Mouse (Mus musculus) cerebellum, adult 2 months (tissue): ENCODE data around the gene Sspn. TPM values are rescaled to one million over a fixed set of nuclear protein-coding genes. Genes with fewer than 3 reads are reported as not detected.

Source experiments
- DNase-seq, 2 experiments: peaks; one replicate each; pipeline ENCODE4 v3.0.0; 2021
- H3K27ac ChIP-seq: fragments of 200-500 bp; 2 replicates; pipeline ENCODE4 v1.5.1; 2012; ENCODE audit warnings: low read length, control low read depth, inconsistent platforms; ENCODE audit not compliant: insufficient read depth
- H3K27me3 ChIP-seq: fragments of 200-500 bp; 2 replicates; pipeline ENCODE4 v1.6.1; 2012; ENCODE audit warnings: inconsistent platforms, mild to moderate bottlenecking, low read length, moderate library complexity; ENCODE audit not compliant: control insufficient read depth, insufficient read depth
- H3K4me1 ChIP-seq: fragments of 200-500 bp; 2 replicates; pipeline ENCODE4 v1.6.1; 2011; ENCODE audit warnings: low read length; ENCODE audit not compliant: control insufficient read depth, insufficient read depth
- H3K4me3 ChIP-seq: fragments of 200-500 bp; replicated peaks from 2 replicates; pipeline ENCODE3; 2011; ENCODE audit warnings: mild to moderate bottlenecking, low read depth, low read length, control low read depth; ENCODE audit not compliant: insufficient read depth
- CTCF ChIP-seq: fragments of 200-500 bp; IDR thresholded peaks from 2 replicates; pipeline ENCODE4 v1.5.1; 2011; ENCODE audit warnings: low read depth, mild to moderate bottlenecking, control low read depth, low read length, moderate library complexity, borderline replicate concordance; ENCODE audit not compliant: insufficient read depth
- POLR2A ChIP-seq: fragments of 200-500 bp; IDR thresholded peaks from 2 replicates; pipeline ENCODE4 v1.6.1; 2011; ENCODE audit warnings: low read length, control low read depth, borderline replicate concordance; ENCODE audit not compliant: insufficient read depth
- WGBS: fragments of 180-500 bp; shearing (Covaris S2); methylation state at CpG from one replicate; pipeline ENCODE4 v1.1.7; 2018; 5-methylcytosine and 5-hydroxymethylcytosine counted together
- polyA plus RNA-seq: library from polyadenylated mRNA; depleted of rRNA; stranded (reverse); fragments of >200 nt; gene quantifications from 2 replicates; pipeline ENCODE4 v1.2.3, GENCODE M21; 2012

Sspn gene
- polyA plus RNA-seq, 1 experiment = 7.1 TPM

DNA sequence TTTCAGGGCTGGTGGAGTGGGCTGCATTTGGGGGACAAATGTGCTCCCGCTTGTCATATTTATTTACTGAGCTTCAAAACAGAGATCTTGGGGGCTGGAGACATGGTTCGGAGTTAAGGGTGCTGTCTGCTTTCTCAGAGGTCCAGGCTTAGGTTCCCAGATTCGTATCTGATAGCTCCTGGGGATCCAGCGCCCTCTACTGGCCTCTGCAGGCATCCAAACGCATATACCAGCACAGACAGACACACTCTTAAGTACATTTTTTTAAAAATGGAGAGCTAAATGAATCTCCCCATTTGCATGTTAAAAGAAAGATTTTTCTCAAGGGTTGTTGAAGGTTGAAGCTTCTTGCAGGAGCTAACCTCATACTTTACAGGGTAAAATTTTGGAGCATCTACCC lies 38.1 kb downstream of the Sspn start:
- 90% methylated on average over 5 of the region's 5 CpGs for WGBS
- DNase-seq = no peak
- Histone ChIP-seq H3K4me3 (no peak overlapping the region), H3K4me1 (no peaks in the 10 kb centered on the region; the same call in 1 of the 2 replicates), H3K27me3 (no peaks in the 10 kb centered on the region), H3K27ac (no peak overlapping the region)
- TF ChIP-seq CTCF (no peak), POLR2A (no peak)

DNA sequence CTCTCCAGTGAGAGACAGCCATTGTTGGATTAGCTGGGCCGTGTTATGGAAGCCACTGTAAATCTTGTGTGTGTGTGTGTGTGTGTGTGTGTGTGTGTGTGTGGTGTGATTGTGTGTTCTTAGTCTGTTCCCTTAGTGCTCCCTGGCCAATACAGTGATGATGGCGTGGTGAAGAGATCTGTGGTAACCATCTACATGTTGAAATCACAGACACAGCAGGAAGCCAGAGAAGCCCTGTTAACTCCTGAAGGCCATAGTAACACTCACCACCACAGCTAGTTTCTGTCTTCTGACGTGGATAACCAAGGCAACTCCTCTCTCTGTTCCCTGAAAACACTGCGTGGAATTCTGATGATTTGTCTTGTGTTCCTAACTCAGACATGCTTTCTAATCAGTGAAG lies 40.7 kb downstream of the Sspn start:
- WGBS = 86% methylated on average over 4 of the region's 4 CpGs
- Histone ChIP-seq H3K27ac (no peak overlapping the region), H3K4me1 (no peaks in the 10 kb centered on the region; the same call in 1 of the 2 replicates), H3K27me3 (no peaks in the 10 kb centered on the region), H3K4me3 (no peak overlapping the region)
- DNase-seq = no peak
- TF ChIP-seq CTCF = no peak

DNA sequence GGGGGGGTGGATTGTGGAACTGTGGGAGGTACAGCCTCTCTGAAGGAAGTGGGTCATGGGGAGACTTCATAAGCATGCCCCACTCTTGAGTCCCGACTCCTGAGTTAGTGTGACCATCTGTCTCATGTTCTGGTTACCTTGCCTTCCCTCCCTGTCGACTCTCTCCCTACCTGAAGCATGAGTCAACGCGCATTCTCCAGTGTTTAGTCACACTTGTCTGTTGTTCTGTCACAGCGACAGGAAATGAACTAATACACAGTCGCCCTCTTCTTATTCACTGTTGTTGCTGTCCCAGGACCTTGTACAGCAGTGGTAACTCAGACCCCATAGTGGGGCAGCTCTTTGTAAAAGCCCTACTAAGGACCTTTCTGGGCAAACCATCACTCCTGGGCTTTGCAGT lies 41.4 kb downstream of the Sspn start:
- no peaks in the 10 kb centered on the region; the same call in 1 of the 2 replicates for H3K4me1 ChIP-seq
- DNase-seq = no peak
- H3K27ac ChIP-seq = no peak overlapping the region
- no peaks in the 10 kb centered on the region for H3K27me3 ChIP-seq
- WGBS = 85% methylated on average over 6 of the region's 6 CpGs
- TF ChIP-seq CTCF = no peak
- no peak for TF ChIP-seq POLR2A
- no peak overlapping the region for H3K4me3 ChIP-seq

DNA sequence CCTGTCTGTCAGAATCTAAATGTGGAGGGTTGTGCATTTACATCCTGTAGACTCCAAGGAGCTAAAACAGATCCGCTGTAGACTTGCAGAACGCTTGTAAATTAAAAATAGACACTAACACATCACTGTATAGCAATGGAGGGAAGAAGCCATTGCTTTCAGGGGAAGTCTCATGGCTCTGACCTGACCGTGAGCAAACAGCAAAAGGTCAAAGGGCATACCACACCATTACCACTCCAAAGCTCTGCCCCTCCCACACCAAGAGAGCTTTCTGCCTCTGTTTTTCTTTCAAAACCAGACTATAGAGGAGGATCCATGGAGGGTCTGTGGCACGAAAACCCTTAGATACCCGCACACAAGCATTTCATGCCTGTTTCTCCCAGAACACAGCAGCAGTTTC lies 41.9 kb downstream of the Sspn start:
- no peaks in the 10 kb centered on the region; the same call in 1 of the 2 replicates for H3K4me1 ChIP-seq
- DNase-seq = no peak
- WGBS = 84% methylated on average over 5 of the region's 5 CpGs
- H3K4me3 ChIP-seq = no peak overlapping the region
- no peaks in the 10 kb centered on the region for H3K27me3 ChIP-seq
- H3K27ac ChIP-seq = no peak overlapping the region
- TF ChIP-seq CTCF (no peak), POLR2A (no peak)

DNA sequence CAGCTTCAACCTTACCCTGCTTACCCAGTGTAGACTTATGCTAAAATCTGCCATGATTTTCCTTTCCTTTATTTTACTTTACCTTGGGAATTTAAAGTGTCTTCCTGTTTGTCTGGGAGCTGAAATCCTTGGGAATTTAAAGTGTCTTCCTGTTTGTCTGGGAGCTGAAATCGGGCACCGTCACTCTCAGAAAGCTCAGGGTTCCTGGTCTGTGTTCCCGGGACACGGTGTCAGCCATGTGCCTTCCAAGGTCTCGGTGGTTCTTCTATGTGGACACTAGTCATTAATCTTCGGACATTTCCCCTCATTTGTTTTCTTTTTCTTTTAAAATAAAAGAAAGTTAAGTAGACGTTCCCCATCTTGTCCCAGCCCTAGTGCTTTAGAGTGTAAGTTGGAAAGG lies 43.3 kb downstream of the Sspn start:
- H3K4me3 ChIP-seq = no peak overlapping the region
- no peak overlapping the region for H3K27ac ChIP-seq
- 94% methylated on average over 7 of the region's 7 CpGs for WGBS
- DNase-seq = no peak
- TF ChIP-seq CTCF = no peak
- TF ChIP-seq POLR2A = no peak
- H3K4me1 ChIP-seq = no peaks in the 10 kb centered on the region
- H3K27me3 ChIP-seq = no peaks in the 10 kb centered on the region

DNA sequence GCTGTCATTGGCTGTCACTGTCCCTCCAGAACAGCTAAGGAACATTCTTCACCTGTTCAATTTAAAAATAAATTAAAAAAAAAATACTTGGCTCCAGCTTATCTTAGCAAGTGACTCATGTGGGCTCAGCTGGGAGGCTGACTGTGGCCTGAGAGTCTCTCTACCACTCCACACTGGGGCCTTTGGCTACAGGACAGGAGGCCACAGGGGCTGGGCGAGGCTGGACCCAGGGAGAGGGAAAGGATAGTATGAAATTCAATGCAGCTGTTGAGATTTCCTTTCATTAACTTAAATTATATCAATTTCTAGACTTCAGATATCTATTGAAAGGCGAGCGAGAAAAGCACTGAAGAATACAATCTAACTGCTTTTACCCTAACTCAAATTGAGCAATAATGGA lies 45.9 kb downstream of the Sspn start:
- Histone ChIP-seq H3K27ac (no peak overlapping the region), H3K27me3 (no peaks in the 10 kb centered on the region), H3K4me3 (no peak overlapping the region), H3K4me1 (no peaks in the 10 kb centered on the region)
- TF ChIP-seq POLR2A (no peak), CTCF (no peak)
- DNase-seq = no peak
- WGBS = 89% methylated on average over 3 of the region's 3 CpGs

DNA sequence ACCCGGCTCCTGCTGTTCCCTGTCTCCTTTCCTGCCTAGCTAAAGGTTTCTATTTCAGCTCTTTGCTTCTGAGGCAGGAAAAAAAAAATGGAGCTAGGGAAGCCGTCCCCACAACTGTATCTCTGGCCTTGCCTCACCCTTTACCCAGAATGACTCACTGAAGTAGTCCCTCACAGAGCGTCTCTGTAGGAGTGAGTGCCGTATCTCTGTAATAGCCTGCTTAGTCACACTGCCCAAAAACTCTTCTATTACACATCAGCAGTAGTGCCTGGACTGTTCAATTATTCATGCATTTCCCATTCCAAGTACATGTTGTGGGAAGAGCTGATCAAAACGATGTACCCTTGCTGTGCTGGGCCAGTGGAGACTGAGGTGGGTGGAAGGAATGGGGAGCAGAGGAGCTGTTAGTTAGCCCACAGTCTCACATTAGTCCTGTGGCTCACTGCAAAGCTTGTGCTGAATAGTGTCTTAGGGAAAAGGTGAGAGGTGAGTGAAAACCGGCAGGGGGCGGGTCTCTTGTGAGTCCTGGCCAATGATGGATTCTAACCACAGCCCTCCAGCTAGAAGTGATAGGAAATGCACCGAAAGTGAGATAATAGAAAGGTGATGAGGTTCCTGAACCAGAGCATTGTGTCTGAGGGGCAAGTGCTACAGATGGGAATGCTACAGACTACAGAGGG lies 46.5 kb downstream of the Sspn start:
- TF ChIP-seq CTCF (no peak), POLR2A (no peak)
- no peak for DNase-seq
- WGBS = 84% methylated on average over 8 of the region's 8 CpGs

DNA sequence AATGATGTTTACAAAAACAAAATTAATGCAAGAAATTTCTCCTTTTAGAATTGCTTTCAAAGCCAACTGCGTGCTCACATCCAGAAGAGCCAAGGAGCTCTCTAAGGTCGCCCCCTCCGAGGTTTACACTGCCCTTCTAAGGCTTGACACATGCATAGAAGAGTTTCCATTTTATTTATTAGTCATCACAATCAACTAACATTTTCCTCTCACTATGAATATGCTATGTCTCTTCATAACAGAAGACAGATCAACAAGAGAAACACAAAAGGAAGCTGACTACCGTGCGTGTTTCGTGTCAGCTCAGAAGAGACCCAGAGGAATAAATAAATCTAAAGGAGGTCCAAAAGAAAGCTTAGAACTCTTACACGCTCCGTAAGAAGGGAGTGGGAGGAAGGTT lies 49.6 kb downstream of the Sspn start:
- Histone ChIP-seq H3K4me3 (no peak overlapping the region), H3K4me1 (no peaks in the 10 kb centered on the region), H3K27ac (no peak overlapping the region), H3K27me3 (no peaks in the 10 kb centered on the region)
- WGBS = 91% methylated on average over 8 of the region's 8 CpGs
- TF ChIP-seq CTCF (no peak), POLR2A (no peak)
- no peak for DNase-seq

More for the DNA sequence above, 46.5 kb downstream of the Sspn start:
- no peak overlapping the region for H3K4me3 ChIP-seq
- no peak overlapping the region for H3K27ac ChIP-seq
- no peaks in the 10 kb centered on the region for H3K4me1 ChIP-seq
- H3K27me3 ChIP-seq = no peaks in the 10 kb centered on the region

DNA sequence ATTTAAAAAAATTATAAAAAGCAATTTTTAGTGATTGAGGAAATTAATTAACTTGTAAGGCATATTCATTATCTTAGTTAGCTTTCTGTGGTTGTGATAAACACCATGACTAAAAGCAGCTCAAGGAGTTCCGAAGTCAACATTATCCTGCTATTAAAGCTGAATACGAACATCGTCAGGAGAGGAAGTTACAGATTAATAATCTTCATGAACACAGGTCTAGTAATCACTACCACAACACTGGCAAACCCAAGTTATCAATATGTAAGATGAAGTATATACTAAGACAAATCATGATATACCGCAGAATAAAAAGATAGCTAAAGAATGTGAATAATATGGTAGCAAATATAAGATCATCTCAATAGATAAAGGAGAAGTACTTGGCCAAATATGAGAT lies 50.9 kb downstream of the Sspn start:
- Histone ChIP-seq H3K4me3 (no peak overlapping the region), H3K4me1 (no peaks in the 10 kb centered on the region), H3K27ac (no peak overlapping the region), H3K27me3 (no peaks in the 10 kb centered on the region)
- TF ChIP-seq CTCF (no peak), POLR2A (no peak)
- 97% methylated on average over 4 of the region's 4 CpGs for WGBS
- DNase-seq = no peak
